Mouse (Mus musculus) activated CD4-positive, CD25-positive, alpha-beta regulatory T cell (primary cell): ENCODE data around the gene Ovol1. TPM values are rescaled to one million over a fixed set of nuclear protein-coding genes. Genes with fewer than 3 reads are reported as not detected.

Experiments used
- polyA plus RNA-seq, 2 experiments: library from polyadenylated mRNA; unstranded; fragments of 100-300 nt; shearing (Covaris generic); gene quantifications; one replicate each; pipeline ENCODE4 v1.2.1; 2017

Gene Ovol1
- under 1 TPM in 1 of 2 experiments, not detected in 1; 0.57 TPM for polyA plus RNA-seq

DNA sequence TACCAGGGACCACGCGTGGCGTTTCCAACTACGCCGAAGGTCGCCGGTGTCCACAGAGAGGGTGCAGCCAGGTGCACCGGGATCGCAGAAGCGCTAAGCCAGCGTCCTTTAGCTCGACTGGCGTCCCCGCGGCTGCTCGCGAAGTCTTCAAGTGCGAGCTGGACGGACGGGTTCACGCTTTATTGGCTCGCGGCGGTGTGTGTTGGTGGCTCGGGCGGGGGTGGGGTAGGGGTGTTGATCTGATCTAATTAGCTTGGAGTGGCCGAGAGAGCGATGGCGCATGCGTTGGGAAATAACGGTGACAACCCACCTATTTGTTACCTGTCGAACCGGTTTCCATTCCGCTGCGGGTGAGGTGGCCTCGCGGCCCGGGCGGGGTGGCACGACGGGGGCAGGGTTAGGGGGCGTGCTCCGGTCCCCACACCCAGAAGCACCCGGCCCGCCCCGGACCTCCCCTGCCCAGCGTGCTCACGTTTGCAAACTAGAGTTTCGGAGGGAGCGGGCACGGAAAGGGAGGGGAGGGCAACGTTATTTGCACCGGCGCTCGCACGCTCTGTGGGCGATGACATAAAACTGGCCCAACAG, at the start of gene Ovol1:
Gene Ovol1 (minus strand): TSS at position 190 of the 585 bp plus-strand sequence.

DNA sequence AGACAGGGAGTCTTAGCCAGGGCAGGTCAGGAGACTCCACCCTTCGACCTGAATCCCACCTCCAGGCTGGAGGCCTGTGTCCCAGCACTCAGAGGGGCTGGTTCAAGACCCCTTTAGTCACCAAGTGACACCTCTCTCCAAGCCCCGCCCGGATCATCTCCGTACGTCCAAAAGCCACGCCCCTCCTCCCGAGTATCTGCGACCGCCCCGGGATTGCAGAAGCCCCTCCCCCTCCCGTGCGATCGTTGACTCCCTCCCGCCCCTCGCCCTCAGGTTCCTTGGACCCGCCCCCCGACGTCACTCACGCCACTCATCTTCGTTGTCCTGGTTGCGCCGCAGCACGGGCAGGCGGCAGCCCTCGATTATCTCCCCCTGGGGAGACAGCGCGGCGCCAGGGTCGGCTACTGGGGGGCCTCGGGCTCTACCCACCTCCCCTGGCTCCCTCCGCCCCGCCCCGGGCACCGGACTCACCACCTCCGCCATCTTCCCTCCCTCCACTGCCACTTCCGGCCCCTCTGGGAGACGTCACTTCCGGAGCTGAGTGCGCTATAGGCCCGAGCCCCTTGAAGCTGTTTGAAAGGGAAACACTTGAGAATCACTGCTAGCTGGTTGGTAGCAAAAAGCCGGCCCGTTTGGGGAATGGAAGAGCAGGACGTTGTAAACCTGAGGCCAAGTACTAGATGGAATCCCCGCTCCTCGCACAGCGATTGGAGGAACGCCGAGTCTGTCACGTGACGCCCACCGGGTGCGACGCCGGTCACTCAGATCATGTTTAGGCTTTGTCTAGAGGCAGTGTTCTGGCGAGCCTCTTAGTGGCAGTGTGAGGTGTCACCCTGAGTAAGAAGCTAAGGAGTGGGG, 49.3 kb upstream of the Ovol1 start, which contains the start of gene Kat5:
Gene Kat5 (minus strand): TSS at position 691 of the 858 bp plus-strand sequence.

DNA sequence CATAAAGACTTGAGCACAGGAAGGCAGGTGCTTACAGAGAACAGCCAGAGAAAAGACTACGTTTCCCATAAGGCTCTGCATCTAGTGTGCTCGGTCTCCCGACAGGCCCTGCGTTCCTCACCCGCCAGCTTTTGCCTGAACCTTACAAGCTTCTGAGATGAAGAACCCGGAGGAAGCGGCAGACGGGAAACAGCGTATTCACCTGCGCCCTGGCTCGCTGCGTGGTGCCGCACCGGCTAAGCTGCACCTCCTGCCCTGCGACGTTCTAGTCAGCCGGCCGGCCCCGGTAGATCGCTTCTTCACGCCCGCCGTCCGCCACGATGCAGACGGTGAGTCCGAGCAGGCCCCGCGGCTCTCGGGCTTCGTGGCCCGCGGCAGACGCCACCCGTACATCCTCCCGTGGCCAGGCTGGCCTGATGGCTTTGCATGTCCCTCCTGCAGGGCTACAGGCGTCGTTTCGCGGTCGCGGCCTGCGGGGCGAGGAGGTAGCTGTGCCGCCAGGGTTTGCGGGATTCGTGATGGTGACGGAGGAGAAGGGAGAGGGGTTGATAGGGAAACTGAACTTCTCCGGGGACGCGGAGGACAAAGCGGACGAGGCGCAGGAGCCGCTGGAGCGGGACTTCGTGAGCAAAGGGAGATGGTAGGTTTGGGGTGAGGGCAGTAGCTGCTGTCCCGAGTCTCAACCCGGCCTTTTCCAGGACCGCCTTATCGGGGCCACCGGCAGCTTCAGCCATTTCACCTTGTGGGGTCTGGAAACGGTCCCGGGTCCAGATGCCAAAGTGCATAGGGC, 41.5 kb upstream of the Ovol1 start, which contains the start of gene Rnaseh2c:
Gene Rnaseh2c (plus strand): TSS at position 122 of the 790 bp plus-strand sequence.

DNA sequence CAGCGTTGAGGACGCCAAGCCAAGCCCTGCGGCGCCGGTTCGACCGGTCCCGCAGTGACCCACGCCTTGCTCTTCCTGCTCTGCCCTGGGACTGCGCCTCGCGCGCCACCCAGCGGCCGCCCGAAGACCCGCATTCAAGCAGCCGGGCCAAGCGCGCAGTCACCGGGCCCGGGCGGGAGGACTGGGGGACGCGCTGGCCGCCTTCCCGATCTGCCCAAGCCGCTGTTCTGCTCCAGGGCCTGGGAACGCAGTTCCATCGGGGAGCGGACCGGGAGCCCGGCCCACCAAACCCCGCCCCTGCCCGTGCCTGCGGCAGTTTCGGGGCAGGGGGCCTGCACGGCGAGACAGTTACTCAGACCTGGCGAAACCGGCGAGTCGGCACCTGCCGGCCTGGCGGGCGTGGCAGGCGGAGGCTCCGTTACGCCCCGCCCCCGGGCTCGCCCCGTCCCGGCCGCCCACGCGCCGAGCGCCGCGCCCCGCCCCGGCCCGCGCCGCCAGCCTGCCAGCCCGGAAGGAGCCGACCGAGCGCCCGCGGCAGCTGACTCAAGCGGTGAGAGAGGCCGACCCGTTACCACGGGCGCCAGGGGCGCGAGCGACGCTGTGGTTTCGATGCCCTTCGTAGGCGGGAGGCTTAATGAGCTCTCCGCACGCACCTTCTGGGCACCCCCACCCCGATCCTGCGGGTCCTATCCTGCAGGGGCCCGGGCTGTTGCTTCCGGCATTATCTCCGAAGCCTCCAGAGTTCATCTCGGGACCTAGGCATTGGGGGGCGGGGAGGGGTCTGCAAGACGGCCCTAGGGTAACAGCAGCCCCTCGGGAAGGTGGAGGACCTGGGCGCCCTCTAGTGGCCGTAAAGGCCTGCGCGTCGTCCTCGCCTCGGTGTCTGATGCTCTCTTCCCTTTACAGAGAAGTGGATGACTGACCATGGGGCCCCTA, 7.4 kb upstream of the Ovol1 start, which contains the start of gene Ap5b1:
Gene Ap5b1 (plus strand): TSS at position 492 of the 936 bp plus-strand sequence.

DNA sequence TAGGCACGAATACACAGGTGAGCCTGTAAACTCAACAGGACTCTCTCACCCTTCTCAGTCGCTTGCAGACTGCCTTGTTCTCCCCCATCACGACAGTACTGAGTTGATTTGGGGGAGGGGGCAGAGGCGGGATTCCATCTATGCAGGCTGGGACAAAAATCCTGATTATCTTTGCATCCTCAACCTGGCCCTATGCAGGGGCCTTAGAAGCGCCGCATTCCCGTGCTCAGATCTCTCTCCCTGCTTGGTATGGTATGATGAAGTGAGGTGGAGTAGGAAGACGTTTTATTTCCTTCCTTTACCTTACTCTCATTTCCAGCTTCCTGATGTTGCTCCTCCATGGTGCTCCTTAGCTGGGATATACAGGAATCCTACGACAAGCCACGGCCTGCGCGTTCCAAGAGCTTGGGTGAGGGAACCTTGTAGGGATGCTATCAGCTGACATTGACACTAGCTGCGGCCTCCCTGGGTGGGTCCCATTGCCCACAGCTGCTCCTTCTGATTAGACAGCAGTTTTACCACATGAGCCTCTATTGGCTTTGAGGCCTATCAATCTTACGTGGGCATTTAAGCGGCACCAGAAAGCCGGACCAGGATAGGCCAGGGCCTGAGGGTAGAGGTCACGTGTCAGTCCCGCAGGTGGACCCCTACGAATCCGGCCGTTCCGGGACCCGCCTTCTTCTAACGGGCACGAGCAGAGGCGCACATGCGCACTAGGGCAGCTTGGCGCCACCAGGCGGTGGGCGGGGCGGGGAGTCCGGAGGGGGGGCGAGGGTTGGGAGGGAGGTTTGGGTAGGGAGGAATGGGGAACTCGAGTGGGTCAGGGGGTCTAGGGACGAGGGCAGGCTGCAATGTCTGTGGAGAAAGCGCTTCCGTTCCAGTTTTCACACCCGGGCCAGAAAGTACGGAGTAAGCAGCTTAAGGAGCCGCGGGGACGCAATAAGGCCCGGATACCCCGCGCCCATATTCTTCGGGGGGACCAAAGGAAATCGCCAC, 50.1 kb downstream of the Ovol1 start, which contains the start of gene Snx32:
Gene Snx32 (minus strand): TSS at position 508 of the 996 bp plus-strand sequence.

DNA sequence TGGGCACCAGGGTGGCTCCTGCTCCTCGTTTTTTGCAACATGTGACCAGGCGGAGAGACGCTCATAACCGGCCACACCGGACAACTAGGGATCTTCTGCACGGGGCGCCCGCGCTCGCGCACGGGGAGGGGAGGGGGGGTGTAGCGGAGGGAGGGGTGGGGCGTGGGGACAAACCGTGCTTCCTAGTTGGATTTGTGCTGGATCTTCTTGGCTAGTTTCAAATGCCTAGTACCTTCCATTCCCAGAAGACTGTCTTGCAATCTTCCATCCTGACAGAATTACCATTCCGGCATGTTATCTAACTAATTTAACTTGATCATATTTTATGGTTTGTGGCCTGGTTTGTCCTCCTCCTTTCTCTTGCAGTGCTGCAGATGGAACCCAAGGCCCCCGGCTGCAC, 56.8 kb downstream of the Ovol1 start, which contains the start of gene 1700020D05Rik:
Gene 1700020D05Rik (minus strand): TSS at position 101 of the 400 bp plus-strand sequence.

Other genes with a start within 250 kb of the Ovol1 start
- gene Catsper1, start 224.9 kb downstream of the Ovol1 start, polyA plus RNA-seq = under 1 TPM in 1 of 2 experiments, not detected in 1; 0.07 TPM
- 1 to 10 TPM; 3.0 to 5.4 TPM for gene Cst6, start 211.1 kb downstream of the Ovol1 start, polyA plus RNA-seq
- gene Eif1ad, start 193.9 kb downstream of the Ovol1 start, polyA plus RNA-seq = 10 to 100 TPM; 51.1 to 61.3 TPM
- 100 to 1,000 TPM; 260 to 336 TPM for gene Banf1, start 193.5 kb downstream of the Ovol1 start, polyA plus RNA-seq
- gene Sart1, start 171.9 kb downstream of the Ovol1 start, polyA plus RNA-seq = 100 to 1,000 TPM; 177 to 178 TPM
- 1 to 10 TPM in 1 of 2 experiments, under 1 TPM in 1; 0.94 to 1.5 TPM for gene Tsga10ip, start 158.1 kb downstream of the Ovol1 start, polyA plus RNA-seq
- 100 to 1,000 TPM; 175 to 253 TPM for gene Drap1, start 135.7 kb downstream of the Ovol1 start, polyA plus RNA-seq
- gene AI837181, start 135.5 kb downstream of the Ovol1 start, polyA plus RNA-seq = 10 to 100 TPM; 35.9 to 38.9 TPM
- gene Fosl1, start 113.1 kb downstream of the Ovol1 start, polyA plus RNA-seq = under 1 TPM in 1 of 2 experiments, not detected in 1; 0.10 TPM
- 10 to 100 TPM; 10.6 to 11.9 TPM for gene Ccdc85b, start 102.8 kb downstream of the Ovol1 start, polyA plus RNA-seq
- 100 to 1,000 TPM; 135 to 140 TPM for gene Fibp, start 100.0 kb downstream of the Ovol1 start, polyA plus RNA-seq
- gene Ctsw, start 92.1 kb downstream of the Ovol1 start, polyA plus RNA-seq = 100 to 1,000 TPM; 166 to 186 TPM
- 1 to 10 TPM; 1.6 to 3.1 TPM for gene Efemp2, start 86.7 kb downstream of the Ovol1 start, polyA plus RNA-seq
- 10 to 100 TPM; 56.5 to 60.6 TPM for gene Mus81, start 72.2 kb downstream of the Ovol1 start, polyA plus RNA-seq
- 1,000 to 10,000 TPM; 4,073 to 4,463 TPM for gene Cfl1, start 70.2 kb downstream of the Ovol1 start, polyA plus RNA-seq
- gene 1700020D05Rik, start 56.9 kb downstream of the Ovol1 start, polyA plus RNA-seq = under 1 TPM in 1 of 2 experiments, not detected in 1; 0.22 TPM
- 10 to 100 TPM; 10.7 to 22.0 TPM for gene Snx32, start 50.1 kb downstream of the Ovol1 start, polyA plus RNA-seq
- 10 to 100 TPM; 11.7 to 22.5 TPM for gene Ap5b1, start 7.4 kb upstream of the Ovol1 start, polyA plus RNA-seq
- gene Rnaseh2c, start 41.2 kb upstream of the Ovol1 start, polyA plus RNA-seq = 100 to 1,000 TPM; 104 to 115 TPM
- gene Kat5, start 49.6 kb upstream of the Ovol1 start, polyA plus RNA-seq = 10 to 100 TPM; 37.2 to 37.4 TPM
- 100 to 1,000 TPM; 137 to 140 TPM for gene Rela, start 76.8 kb upstream of the Ovol1 start, polyA plus RNA-seq
- 100 to 1,000 TPM; 121 to 239 TPM for gene Sipa1, start 103.1 kb upstream of the Ovol1 start, polyA plus RNA-seq
- gene Map3k11, start 128.1 kb upstream of the Ovol1 start, polyA plus RNA-seq = 10 to 100 TPM; 47.3 to 58.7 TPM
- 10 to 100 TPM; 27.6 to 46.4 TPM for gene Pcnx3, start 128.3 kb upstream of the Ovol1 start, polyA plus RNA-seq
- gene Kcnk7, start 143.7 kb upstream of the Ovol1 start, polyA plus RNA-seq = 1 to 10 TPM; 2.7 to 4.0 TPM
- gene Ehbp1l1, start 165.7 kb upstream of the Ovol1 start, polyA plus RNA-seq = 10 to 100 TPM; 35.7 to 68.1 TPM
- 100 to 1,000 TPM; 101 to 122 TPM for gene Fam89b, start 169.0 kb upstream of the Ovol1 start, polyA plus RNA-seq
- gene Ltbp3, start 180.3 kb upstream of the Ovol1 start, polyA plus RNA-seq = under 1 TPM; 0.74 to 0.98 TPM
- gene Scyl1, start 210.8 kb upstream of the Ovol1 start, polyA plus RNA-seq = 10 to 100 TPM; 45.0 to 60.9 TPM